Mouse (Mus musculus): ENCODE data around the gene Oosp1.

The Oosp1 gene

DNA sequence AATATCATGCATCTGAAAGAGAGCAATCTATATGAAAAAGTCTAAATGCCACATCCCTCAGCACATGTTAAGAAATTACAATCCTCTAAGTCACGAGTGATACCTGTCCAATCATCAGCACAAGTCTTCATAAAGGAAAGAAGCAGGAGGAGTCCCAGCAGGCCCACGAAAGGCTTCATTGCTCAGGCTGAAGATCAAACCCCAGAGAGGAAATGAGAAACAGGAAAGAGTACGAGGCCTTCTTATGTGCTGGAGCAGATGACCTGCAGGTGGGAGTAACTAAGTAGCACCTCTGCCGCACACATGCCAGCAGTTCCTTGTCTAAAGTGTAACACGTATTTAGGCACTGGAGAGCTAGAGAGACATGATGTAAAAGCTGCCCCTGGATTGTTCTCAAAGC lies at the start of gene Oosp1:
Gene Oosp1, minus strand, starts transcription at position 312 of the 400 bp plus-strand sequence.
- no peak for DNase-seq (ENCODE audit: low spot score)

DNA sequence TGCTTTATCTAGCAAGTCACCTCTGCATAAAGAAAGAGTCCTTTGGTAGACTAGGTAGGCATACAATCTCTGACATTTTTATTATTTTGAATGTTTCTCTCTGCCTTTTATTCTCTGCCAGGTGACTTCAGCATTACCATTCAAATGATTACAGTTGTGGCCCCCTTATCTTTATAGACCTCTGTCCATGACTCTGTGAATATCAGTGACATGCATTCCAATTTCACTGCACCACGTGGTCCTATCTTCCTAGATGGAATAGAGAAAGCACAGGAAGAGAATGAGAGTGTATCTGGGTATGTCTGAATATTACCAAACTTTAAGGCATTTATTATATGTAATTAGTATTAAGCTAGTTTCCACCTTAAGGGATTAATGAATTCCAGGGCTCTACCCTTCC lies 45.5 kb upstream of the Oosp1 start:
- no peak for DNase-seq (ENCODE audit: low spot score)

DNA sequence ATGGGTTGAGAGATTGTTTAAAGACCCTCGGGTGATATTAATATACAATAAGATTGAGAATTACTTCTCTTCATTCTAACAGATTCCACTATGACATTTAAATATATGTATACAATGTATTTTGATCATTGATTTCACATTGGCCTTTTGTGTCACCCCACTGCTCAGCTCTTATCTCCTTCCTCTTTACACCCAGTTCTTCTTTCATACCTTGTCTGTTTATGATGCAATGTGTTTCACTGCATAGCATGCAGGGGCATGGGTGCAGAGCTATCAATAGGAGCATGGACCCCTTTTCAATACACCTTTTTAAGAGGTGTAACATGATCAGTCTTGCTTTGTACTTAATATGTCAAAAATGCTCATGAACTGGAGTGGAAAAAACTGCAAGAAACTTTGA lies 39.3 kb upstream of the Oosp1 start:
- no peak for DNase-seq (ENCODE audit: low spot score)

DNA sequence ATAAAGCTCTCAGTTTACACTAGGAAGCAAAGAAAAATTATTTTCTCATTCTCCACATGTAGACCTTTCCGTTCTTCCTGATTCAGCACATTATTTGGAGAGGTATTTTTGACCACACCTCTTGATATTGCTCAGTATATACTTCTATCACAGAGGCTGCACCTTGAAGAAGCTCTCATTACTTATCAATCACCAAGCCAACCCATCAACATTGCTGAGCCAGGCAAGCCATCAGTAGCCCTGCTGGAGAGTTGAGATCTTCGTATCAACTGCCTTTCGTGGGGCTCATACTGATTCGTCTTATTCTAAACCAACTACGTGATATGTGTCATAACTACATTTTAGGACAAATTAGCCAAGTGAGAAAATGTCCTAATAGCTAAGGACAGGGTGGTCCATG lies 36.4 kb upstream of the Oosp1 start:
- DNase-seq (ENCODE audit: low spot score), result no peak

DNA sequence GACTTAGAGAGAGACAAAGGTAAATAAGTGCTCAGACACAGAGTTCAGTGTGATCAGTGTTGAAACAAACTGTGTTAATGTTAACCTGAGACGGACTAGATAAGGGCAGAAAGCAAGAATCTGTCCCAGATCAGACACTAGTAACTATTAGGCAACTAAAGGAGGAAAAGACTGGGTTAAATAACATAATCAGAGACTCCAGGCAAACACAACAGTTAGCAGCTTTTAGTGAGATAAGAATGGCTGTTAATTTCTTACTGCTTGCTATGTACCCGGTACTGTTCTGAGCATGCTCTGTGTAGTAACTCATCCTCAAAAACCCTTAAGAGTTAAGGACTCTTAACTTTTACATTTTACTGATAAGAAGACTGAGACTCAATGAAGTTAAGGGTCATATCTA lies 35.0 kb upstream of the Oosp1 start:
- no peak for DNase-seq (ENCODE audit: low spot score)

DNA sequence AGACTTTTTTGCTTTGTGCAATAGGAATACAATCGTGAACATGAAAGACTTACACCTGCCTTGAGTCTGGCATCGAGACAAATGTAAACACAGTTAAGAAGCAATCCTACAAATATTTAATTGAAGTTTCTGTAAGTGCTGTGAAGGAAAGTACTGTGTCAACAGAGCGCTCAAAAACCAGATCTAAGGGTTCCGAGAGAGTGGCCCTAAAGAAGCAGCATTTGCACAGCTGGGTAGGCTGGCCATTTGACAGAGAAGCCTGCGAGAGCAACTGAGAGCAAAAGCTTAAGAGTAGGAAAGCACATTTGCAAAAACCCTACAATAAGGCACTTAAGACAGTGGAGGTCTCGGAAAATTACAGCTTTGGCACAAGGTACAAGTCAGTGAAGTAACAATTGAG lies 33.3 kb upstream of the Oosp1 start:
- DNase-seq (ENCODE audit: low spot score), result no peak

DNA sequence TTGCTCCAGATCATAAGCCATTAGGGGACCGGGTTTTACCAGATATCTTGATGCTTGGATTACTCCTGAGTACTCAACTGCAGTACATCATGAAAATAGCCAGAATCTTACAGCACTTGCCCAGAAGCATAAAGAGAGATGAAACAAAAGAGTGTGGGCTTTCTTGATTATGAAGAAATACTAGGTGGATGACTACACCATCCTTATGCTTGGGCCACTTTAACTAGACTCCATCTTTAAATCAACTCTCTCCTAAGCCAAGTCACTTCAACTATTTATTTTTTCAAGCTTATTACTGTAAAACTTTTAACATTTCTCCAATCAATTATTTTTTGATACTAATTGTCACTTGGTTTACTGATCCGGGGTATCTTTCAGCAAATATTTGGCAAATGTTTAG lies 32.9 kb upstream of the Oosp1 start:
- no peak for DNase-seq (ENCODE audit: low spot score)

DNA sequence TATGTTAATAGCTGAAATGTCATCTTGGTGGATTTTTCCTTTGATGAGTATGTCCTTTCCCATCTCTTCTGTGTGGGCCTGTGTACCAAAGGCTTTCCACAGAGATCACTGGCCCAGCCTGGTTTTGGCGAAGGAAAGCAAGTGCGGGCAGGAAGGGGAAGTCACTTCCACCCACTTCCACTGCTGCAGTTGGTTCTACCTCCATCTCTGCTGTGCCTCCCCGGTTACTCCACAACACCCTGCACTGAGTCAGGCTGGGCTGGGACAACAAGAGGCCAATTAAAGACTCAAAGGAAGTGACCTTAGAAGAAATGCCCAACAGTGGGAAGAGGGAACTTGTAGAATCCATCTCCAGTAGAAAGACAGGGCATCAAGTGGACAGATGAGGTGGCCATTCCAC lies 29.1 kb upstream of the Oosp1 start:
- no peak for DNase-seq (ENCODE audit: low spot score)

DNA sequence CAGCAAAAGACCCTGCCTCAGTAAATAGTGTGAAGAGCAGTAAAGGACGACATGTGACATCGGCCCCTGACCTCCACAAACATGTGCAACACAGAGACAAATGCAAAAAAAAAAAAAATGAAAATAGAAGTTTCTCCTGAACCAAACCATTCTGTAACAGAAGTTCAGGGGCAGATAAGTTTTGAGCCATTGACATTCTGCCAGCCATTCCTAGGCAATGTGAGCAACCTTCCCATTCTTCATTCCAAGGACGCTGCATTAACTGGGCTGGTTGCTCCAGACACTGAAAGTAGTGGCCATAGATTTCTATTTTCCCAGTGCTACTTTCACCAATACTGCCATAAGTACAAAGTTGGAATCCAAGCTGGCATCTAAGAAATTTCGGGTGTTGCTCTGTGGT lies 21.5 kb upstream of the Oosp1 start:
- DNase-seq (ENCODE audit: low spot score), result no peak

DNA sequence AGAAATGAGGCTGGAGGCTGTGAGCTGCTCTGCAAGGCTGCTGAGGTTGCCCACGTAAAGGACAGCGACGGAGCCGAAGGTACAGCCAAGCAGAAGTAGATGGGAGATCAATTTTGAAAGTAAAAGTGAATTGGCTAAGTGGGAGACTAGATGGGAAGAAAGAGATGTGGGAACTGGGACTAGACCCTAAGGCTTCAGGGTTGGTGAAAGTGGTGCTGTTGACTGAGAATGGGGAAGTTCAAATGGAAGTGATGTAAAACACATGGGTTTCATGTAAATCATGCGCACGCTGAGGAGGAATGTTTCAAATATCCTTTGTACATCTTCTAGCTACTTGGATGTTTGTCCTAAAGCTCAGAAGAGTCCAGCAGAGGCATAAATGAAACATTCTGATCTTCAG lies 7.4 kb upstream of the Oosp1 start:
- no peak for DNase-seq (ENCODE audit: low spot score)

DNA sequence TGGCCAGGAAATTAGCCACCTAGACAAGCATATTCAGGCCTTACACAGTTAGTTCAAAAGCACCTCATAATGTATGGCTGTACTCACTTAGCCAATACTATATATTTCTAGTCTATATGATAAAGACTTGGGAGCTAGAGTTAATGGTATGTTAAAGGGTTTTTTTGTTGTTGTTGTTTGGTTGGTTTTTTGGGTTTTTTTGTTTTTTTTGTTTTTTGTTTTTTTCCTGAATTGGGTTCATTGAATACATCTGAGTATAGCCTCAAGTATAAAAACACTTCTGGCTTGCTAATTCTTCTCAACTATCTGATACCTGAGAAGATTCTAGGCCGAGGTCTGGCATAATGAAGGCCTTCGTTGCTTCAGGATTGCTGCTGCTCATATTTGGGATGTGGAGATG lies 5.8 kb upstream of the Oosp1 start, which contains the start of gene Oosp3:
Gene Oosp3, plus strand, starts transcription at position 301 of the 400 bp plus-strand sequence.
- no peak for DNase-seq (ENCODE audit: low spot score)

DNA sequence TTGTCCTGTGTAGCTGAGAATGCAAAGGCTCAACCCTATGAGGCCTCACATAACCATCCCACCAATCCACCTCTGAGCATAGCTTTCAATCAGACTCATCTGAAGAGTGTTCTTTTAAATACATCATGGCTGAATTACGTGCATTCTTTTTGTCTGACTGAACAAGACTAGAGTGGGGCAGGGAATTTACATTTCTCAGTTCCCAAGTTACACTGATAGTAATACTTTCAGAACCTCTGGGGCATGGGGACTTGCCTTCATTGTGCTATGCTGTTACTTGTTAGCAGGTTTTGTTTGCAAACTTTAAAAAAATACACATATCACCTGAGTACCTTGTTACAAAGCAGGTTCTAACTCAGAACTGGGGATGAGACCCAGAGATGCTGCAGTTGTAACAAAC lies 504 bp upstream of the Oosp1 start:
- no peak for DNase-seq (ENCODE audit: low spot score)

DNA sequence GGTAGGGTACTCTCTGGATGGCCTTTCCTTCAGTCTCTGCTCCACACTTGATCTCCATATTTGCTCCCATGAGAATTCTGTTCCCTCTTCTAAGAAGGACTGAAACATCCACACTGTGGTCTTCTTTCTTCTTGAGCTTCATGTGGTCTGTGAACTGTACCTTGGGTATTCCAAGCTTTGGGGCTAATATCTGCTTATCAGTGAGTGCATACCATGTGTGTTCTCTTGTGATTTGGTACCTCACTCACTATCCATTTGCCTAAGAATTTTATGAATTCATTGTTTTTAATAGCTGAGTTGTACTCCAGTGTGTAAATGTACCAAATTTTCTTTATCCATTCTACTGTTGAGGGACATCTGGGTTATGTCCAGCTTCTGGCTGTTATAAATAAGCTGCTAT lies 29.4 kb downstream of the Oosp1 start:
- no peak for DNase-seq (ENCODE audit: low spot score)

DNA sequence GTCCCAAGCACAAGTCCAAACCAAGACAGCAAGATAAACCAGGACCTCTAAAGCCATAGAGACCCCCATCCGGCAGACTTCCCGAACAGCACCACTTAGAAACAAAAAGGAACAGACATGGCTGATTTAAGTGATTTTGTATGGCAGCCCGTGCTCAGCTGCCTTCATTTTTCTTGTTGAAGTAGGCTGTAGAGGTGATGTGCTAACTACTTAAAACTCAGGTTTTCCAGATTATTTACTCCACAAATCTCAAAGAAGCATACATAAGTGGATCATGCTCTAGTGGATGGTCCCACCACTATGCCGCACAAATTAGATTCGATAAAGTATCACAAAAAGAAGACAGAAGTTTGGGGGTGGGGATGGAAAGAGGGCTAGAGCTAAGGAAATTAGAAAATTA lies 30.5 kb downstream of the Oosp1 start, which contains the start of gene Oosp2:
Gene Oosp2, minus strand, starts transcription at position 101 of the 400 bp plus-strand sequence.
- DNase-seq (ENCODE audit: low spot score), result no peak

DNA sequence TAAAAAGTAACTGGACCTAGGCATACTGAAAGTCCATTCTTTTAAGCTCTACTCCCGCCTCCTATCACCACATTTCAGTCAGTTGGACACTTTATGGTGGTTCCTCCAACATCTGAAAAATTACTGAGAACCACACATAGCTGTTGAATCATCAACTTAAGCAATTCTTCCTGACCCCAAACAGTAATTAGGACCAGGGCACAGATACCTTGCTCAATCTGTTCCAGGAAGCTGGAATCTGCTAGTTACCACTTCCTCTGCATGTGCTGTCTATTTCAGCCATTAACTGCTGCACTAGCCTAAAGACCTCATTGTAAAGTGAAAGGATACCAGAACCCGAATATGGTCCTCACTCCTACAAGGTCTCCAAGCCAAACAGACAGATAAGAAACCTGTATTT lies 31.8 kb downstream of the Oosp1 start:
- no peak for DNase-seq (ENCODE audit: low spot score)

DNA sequence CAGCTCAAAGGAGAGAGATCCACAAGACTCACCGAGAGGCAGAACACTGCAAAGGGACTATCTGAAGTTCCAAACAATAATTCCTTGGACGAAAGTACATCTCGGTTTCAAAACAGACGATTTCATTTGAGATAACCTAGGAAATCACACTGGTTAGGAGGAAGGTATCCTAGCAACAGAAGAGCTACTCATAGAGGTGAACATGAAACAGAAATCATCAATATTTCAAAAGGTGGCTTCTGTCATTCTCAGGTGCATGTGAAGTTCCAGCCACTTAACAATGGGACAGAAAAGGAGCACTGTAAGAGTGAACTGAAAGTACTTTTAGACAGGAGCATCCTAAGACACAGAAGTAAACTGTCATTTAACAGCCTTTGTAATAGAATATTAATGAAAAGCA lies 41.4 kb downstream of the Oosp1 start:
- no peak for DNase-seq (ENCODE audit: low spot score)

DNA sequence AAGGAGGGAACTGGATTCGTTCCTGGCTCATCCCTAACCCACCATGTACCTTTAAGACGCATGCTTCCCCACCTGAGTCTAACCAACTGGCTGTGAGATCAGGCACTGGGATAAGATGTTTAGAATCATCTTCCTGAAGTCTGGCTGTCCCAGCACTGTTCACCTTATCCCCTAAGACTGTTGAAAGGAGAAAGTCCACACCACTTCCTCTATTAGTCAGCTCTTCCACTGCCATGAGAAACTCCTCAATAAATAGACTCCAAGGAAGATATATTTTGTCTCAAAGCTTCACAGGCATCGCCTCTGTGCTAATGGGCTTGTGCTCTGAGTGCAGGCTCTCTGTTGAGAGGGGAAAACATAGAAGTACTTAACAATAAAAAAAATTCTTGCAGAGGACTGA lies 44.8 kb downstream of the Oosp1 start:
- DNase-seq (ENCODE audit: low spot score), result no peak

DNA sequence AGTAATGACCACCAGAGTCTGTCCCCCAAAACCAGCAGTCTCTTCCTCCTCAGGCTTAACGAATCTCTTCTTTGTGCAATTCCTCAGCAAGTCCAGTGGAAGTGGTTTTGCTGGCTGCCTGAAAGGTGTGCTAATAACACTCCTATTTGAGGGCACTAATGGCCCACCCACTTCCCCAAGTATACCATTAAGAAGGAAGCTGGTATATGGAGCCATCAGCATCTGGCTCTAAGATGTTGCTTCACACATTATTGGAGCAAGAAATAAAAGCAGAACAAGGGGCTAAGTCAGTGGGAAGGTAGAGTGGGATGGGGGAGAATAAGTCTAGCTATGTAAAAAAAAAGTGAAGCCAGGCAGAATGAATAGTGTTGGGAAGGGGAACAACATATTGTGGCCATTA lies 50.2 kb downstream of the Oosp1 start, which contains the start of gene Ms4a3:
Gene Ms4a3, minus strand, starts transcription at position 120 of the 400 bp plus-strand sequence.
- no peak for DNase-seq (ENCODE audit: low spot score)

DNA sequence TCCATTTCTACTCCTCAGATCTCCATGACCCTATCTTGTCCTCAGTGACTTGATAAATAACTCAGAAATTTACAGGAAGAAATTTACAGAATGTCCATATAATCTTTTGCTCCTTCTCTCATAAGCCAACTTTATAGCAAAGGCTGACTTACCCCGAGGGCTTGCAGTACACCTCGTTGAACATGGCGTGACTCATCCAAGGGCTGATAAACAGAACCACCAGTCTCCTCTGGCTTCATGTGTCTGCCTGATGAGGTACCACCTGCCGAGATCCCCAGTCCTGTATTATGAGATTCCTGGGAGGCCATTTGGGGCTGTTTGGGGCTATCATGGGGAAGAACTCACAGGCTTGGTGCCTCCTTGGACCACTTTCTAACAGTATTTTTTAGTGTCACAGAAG lies 51.9 kb downstream of the Oosp1 start:
- DNase-seq (ENCODE audit: low spot score), result no peak

DNA sequence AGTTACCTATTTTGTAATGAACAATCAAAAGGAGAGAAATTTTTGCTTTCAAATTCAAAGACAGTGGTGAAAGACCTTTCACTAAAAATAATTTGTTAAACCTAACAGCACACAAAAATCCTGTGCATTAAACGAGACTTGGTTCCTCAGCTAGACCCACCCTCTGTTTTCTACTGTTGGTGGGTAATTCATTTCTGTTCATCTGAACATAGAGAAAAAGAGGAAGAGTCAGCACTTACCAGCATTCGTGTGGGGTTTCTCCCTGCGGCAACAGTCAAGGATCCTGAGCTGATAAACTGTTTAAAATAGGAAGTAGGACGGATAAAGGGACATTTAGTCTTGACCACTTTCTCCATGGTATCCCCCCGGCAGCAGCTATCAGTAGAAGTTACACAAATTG lies 55.4 kb downstream of the Oosp1 start:
- no peak for DNase-seq (ENCODE audit: low spot score)

DNA sequence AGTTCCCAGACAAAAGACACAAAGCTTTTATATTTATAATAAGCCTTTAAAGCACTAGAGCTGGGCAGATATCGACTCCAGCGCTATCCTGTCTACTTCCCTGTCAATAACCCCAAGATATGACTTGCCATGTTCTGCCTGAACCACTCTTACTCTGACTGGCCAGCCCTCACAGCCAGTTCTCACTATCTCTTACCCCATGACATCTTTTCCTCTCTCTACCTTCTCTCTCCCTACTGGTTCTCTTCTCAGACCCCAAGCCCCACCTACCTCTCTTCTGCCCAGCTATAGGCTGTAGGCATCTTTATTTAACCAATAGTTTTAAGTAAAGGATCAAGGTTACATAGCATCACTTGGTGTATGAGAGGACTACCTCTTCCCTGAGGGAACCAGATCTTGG lies 56.6 kb downstream of the Oosp1 start:
- no peak for DNase-seq (ENCODE audit: low spot score)

DNA sequence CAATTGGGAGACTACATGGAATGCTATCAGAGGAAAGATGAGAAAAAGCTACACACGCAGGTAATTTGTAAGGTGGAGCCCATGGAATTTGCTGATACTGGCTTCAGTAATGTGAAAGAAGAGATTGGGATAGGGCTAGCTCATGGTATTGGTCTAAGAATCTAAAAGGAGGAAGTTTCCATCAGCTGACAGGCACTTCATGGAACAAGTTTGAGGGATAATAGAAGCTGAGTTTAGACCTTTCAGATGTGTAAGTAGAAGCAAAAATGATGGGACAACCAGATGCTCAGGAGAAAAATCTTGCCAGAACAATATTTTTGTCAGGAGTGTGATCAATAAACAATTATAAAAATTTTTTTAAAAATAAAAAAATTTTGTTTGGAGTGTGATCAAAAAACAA lies 57.2 kb downstream of the Oosp1 start:
- no peak for DNase-seq (ENCODE audit: low spot score)

DNA sequence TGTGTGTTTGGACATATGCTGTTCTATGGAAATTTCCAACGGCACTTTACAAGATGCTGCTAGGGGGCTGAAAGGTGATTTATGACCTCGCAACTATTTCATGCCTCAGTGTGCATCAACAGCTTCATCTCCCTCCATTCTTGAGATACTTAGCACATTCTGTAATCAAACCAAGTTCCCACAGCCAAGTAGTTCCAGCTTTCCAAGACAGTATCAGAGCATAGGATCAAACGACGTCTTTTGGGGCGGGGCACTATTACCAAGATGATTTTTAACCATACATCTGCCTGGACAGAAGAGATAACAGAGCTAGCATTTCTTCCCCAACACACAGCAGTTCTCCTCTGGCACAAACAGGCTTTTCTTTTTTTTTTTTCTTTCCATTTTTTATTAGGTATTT lies 65.7 kb downstream of the Oosp1 start:
- no peak for DNase-seq (ENCODE audit: low spot score)

DNA sequence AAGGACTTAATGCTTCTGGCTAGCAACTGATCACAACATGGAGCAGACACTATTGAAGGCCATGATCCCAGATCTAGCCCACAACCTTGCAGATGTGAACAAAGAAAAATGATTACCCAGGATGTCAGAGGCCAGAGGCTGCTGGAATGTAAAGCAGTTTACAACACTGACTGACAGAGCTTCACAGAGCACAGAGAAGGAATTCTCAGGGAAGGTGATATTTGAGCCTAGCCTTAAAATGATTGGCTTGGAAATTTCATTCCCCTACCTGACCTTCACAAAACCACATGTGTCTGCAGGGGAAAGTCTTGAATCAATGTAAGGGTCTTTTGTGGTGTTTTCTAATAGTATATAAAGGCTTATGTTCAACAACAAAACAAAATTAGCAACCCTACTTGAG lies 66.2 kb downstream of the Oosp1 start:
- no peak for DNase-seq (ENCODE audit: low spot score)

DNA sequence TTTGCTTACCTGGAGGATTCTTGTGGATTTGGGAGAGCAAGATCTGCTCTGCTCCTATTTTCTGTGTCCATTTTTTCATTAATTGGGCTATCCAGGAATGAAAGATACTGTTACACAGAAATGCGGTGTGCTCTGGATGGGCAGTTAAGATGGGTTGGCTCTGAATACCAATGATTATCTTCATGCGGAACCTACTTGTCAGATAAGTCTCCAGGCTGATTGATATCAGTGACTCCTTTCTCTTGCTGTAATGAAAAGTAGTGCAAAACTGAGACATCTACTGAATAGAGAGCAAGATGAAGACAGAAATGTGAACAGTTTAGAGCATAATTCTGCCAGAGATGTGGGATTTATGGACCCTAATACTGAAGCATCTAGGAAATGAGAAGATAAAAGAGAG lies 67.4 kb downstream of the Oosp1 start, which contains the start of gene Ms4a2:
Gene Ms4a2, minus strand, starts transcription at position 169 of the 400 bp plus-strand sequence.
- DNase-seq (ENCODE audit: low spot score), result no peak
